Mouse (Mus musculus) neutrophil, adult 5-6 weeks (primary cell): Measurements from ENCODE around the gene Npvf. TPM values are rescaled to one million over a fixed set of nuclear protein-coding genes. Genes with fewer than 3 reads are reported as not detected.
"Not testable (repeated sequence)": the region's sequence is repeated elsewhere in the genome, so short reads cannot be mapped to it uniquely, and the experiment has no call there.

Experiments used
- ATAC-seq: fragments of 151-379, 151-347 bp; 2 replicates; pipeline ENCODE4 v1.8.0; 2017; ENCODE audit warnings: mild to moderate bottlenecking, moderate TSS enrichment; ENCODE audit not compliant: insufficient number of reproducible peaks, poor library complexity, low FRiP score, severe bottlenecking; ENCODE audit errors: extremely low read depth
- total RNA-seq: library from RNA; stranded (forward); fragments of 200-1000 nt; gene quantifications from 2 replicates; pipeline ENCODE4 v1.2.3, GENCODE M21; 2017

Gene Npvf
- total RNA-seq, 1 experiment from 2014 or later, result not detected

GRCm38 (mm10) chr6:50646659-50647058 lies 7.6 kb downstream of the Npvf start:
- no peak for ATAC-seq

- no peak for ATAC-seq
Observed at GRCm38 (mm10) chr6:50644701-50645100, 9.5 kb downstream of the Npvf start.

- no peak for ATAC-seq
Observed at GRCm38 (mm10) chr6:50641898-50642297, 12.3 kb downstream of the Npvf start.

- ATAC-seq, result no peak
Observed at GRCm38 (mm10) chr6:50640377-50640776, 13.9 kb downstream of the Npvf start.

GRCm38 (mm10) chr6:50639656-50640055 lies 14.6 kb downstream of the Npvf start:
- no peak for ATAC-seq

GRCm38 (mm10) chr6:50626170-50626569 lies 28.1 kb downstream of the Npvf start:
- not testable (repeated sequence) for ATAC-seq

- ATAC-seq, result not testable (repeated sequence)
Observed at GRCm38 (mm10) chr6:50618273-50618672, 36.0 kb downstream of the Npvf start.

GRCm38 (mm10) chr6:50601620-50602019 lies 52.6 kb downstream of the Npvf start:
- peak; percentile 62; the same call in 1 of the 2 replicates for ATAC-seq

Other genes starting within 250 kb of the Npvf start
- gene Osbpl3, start 198.2 kb downstream of the Npvf start, total RNA-seq, result 2.7 and 4.9 TPM in 2 replicates
- 44.1 and 49.5 TPM in 2 replicates for gene Cycs, start 87.9 kb downstream of the Npvf start, total RNA-seq
- 0.35 and 0.98 TPM in 2 replicates for gene 4921507P07Rik, start 57.8 kb downstream of the Npvf start, total RNA-seq